Mouse (Mus musculus): ENCODE measurements around the gene Smyd5. TPM values are rescaled to one million over a fixed set of nuclear protein-coding genes. Genes with fewer than 3 reads are reported as not detected.

Smyd5 gene
- polyA plus RNA-seq, 1 experiment from 2014 or later = 60.4 TPM

- ATAC-seq (ENCODE audit: insufficient number of reproducible peaks, low FRiP score, low TSS enrichment, low read depth) = no peak
- Histone ChIP-seq H3K9me3 (ENCODE audit: control insufficient read depth, low read length) (no peaks in the 10 kb centered on the region), H3K27ac (replicated peaks; ENCODE audit: low read depth, low read length) (no peak overlapping the region), H3K4me2 (ENCODE audit: low read depth, severe bottlenecking) (no peak overlapping the region), H3K27me3 (ENCODE audit: control insufficient read depth, insufficient read depth, low read length) (peaks cover 5% of the 10 kb centered on the region), H3K36me3 (ENCODE audit: control insufficient read depth, insufficient read depth, low read length) (no peaks in the 10 kb centered on the region), H3K4me3 (ENCODE audit: low read depth, low read length) (no peak overlapping the region), H3K4me1 (ENCODE audit: control insufficient read depth, insufficient read depth, low read length) (peaks cover 6% of the 10 kb centered on the region), H3K9ac (ENCODE audit: low read length) (no peak overlapping the region)
- DNase-seq (ENCODE audit: low spot score) = no peak
- 89% methylated on average over 3 of the region's 3 CpGs for WGBS
Measured at GRCm38 (mm10) chr6:85475581-85475980, 43.8 kb downstream of the Smyd5 start.

- ATAC-seq (ENCODE audit: insufficient number of reproducible peaks, low FRiP score, low TSS enrichment, low read depth) (peak; percentile 48; the same call in 1 of the 2 replicates), DNase-seq (ENCODE audit: low spot score) (peak; percentile 76)
- WGBS = 23% methylated on average over 10 of the region's 10 CpGs
- H3K9ac ChIP-seq (ENCODE audit: low read length) = no peak overlapping the region
- peaks cover 6% of the 10 kb centered on the region for H3K4me1 ChIP-seq (ENCODE audit: control insufficient read depth, insufficient read depth, low read length)
- H3K27ac ChIP-seq (replicated peaks; ENCODE audit: low read depth, low read length) = no peak overlapping the region
- no peak overlapping the region for H3K4me3 ChIP-seq (ENCODE audit: low read depth, low read length)
- H3K27me3 ChIP-seq (ENCODE audit: control insufficient read depth, insufficient read depth, low read length) = peaks cover 12% of the 10 kb centered on the region
- no peaks in the 10 kb centered on the region for H3K36me3 ChIP-seq (ENCODE audit: control insufficient read depth, insufficient read depth, low read length)
- no peaks in the 10 kb centered on the region for H3K9me3 ChIP-seq (ENCODE audit: control insufficient read depth, low read length)
- no peak overlapping the region for H3K4me2 ChIP-seq (ENCODE audit: low read depth, severe bottlenecking)
Measured at GRCm38 (mm10) chr6:85477366-85477917, 45.7 kb downstream of the Smyd5 start.

- 36% methylated on average over 14 of the region's 14 CpGs for WGBS
- Histone ChIP-seq H3K9ac (ENCODE audit: low read length) (no peak overlapping the region), H3K27me3 (ENCODE audit: control insufficient read depth, insufficient read depth, low read length) (peaks cover 12% of the 10 kb centered on the region), H3K36me3 (ENCODE audit: control insufficient read depth, insufficient read depth, low read length) (no peaks in the 10 kb centered on the region), H3K4me3 (ENCODE audit: low read depth, low read length) (no peak overlapping the region), H3K27ac (replicated peaks; ENCODE audit: low read depth, low read length) (no peak overlapping the region), H3K4me1 (ENCODE audit: control insufficient read depth, insufficient read depth, low read length) (peaks cover 6% of the 10 kb centered on the region), H3K9me3 (ENCODE audit: control insufficient read depth, low read length) (no peaks in the 10 kb centered on the region), H3K4me2 (ENCODE audit: low read depth, severe bottlenecking) (no peak overlapping the region)
- DNase-seq (ENCODE audit: low spot score) (no peak), ATAC-seq (ENCODE audit: insufficient number of reproducible peaks, low FRiP score, low TSS enrichment, low read depth) (no peak)
Measured at GRCm38 (mm10) chr6:85478416-85478815, 46.6 kb downstream of the Smyd5 start.

DNA sequence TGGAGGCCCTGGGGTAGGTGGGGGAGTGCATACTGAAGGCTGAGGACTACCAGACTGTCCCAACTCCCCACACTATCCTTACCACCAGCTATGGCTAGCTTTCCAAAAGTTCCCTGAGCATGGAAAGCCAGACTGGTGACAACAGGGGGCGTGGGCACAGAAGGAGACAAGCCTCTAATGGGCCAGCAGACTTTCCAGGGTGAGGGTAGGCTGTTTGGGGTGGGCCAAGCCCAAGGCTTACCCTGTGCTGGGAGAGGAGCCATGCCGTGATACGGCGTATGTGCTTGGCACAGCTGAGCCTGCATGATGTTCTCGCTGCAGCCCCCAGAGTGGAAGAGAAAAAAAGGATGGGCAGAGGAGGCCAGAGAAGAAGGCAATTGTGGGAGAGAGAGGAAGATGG is 48.2 kb downstream of the Smyd5 start:
- 83% methylated on average over 5 of the region's 5 CpGs for WGBS
- H3K4me3 ChIP-seq (ENCODE audit: low read depth, low read length) = no peak overlapping the region
- peaks cover 27% of the 10 kb centered on the region for H3K27me3 ChIP-seq (ENCODE audit: control insufficient read depth, insufficient read depth, low read length)
- no peak overlapping the region for H3K27ac ChIP-seq (replicated peaks; ENCODE audit: low read depth, low read length)
- H3K36me3 ChIP-seq (ENCODE audit: control insufficient read depth, insufficient read depth, low read length) = no peaks in the 10 kb centered on the region
- H3K9ac ChIP-seq (ENCODE audit: low read length) = no peak overlapping the region
- H3K9me3 ChIP-seq (ENCODE audit: control insufficient read depth, low read length) = no peaks in the 10 kb centered on the region
- no peak for ATAC-seq (ENCODE audit: insufficient number of reproducible peaks, low FRiP score, low TSS enrichment, low read depth)
- no peak for DNase-seq (ENCODE audit: low spot score)
- H3K4me2 ChIP-seq (ENCODE audit: low read depth, severe bottlenecking) = no peak overlapping the region
- H3K4me1 ChIP-seq (ENCODE audit: control insufficient read depth, insufficient read depth, low read length) = peaks cover 15% of the 10 kb centered on the region

- Histone ChIP-seq H3K4me3 (ENCODE audit: low read depth, low read length) (no peak overlapping the region), H3K4me1 (ENCODE audit: control insufficient read depth, insufficient read depth, low read length) (peaks cover 15% of the 10 kb centered on the region), H3K27ac (replicated peaks; ENCODE audit: low read depth, low read length) (no peak overlapping the region), H3K27me3 (ENCODE audit: control insufficient read depth, insufficient read depth, low read length) (peaks cover 31% of the 10 kb centered on the region), H3K9me3 (ENCODE audit: control insufficient read depth, low read length) (no peaks in the 10 kb centered on the region), H3K36me3 (ENCODE audit: control insufficient read depth, insufficient read depth, low read length) (no peaks in the 10 kb centered on the region), H3K9ac (ENCODE audit: low read length) (no peak overlapping the region), H3K4me2 (ENCODE audit: low read depth, severe bottlenecking) (no peak overlapping the region)
- 68% methylated on average over 16 of the region's 16 CpGs for WGBS
- ATAC-seq (ENCODE audit: insufficient number of reproducible peaks, low FRiP score, low TSS enrichment, low read depth) = no peak
- no peak for DNase-seq (ENCODE audit: low spot score)
Measured at GRCm38 (mm10) chr6:85480685-85481084, 48.9 kb downstream of the Smyd5 start.

DNA sequence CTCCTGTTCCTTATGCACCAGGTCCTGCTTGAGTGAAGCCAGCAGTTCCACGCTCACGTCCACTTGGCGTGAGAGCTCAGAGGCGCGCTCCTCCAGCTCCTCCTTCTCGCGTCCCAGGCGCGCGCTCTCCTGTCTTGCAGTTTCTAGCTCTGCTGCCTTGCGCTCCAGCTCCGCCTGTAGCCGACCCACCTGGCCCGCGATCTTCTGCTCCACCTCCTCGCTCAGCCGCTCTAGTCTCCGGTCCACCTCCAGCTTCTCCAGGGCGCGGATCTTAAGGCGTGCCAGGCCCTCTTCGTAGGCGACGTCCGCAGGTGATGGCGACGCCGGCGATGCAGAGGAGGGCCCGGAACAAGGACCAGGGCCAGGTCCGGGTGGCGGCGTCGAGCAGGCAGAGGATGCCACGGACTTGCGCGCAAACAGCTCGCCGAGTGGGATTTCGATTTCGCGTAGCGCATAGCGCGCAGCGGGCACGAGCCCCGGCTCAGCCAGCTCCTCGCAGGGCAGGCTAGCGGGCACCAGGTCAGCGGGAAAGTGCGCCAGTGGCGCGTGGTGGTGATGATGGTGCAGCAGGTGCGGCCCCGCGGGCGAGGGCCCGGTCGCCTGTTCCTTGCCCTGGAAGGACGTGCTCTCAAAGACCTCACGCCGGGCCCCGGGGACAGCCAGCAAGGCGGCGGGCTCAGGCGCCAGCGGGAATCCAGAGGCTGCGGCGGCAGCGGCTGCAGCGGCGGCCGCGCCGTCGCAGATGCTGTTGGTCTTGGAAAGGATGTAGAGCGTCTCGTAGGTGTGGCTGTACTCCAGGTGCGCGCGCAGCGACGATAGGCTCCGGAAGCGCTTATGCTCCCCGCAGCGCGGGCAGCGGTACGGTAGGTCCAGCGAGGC is 52.3 kb downstream of the Smyd5 start:
- Histone ChIP-seq H3K4me3 (ENCODE audit: low read depth, low read length) (peak overlapping the region; percentile 37), H3K9me3 (ENCODE audit: control insufficient read depth, low read length) (no peaks in the 10 kb centered on the region), H3K36me3 (ENCODE audit: control insufficient read depth, insufficient read depth, low read length) (no peaks in the 10 kb centered on the region), H3K4me1 (ENCODE audit: control insufficient read depth, insufficient read depth, low read length) (peaks cover 15% of the 10 kb centered on the region), H3K27ac (replicated peaks; ENCODE audit: low read depth, low read length) (no peak overlapping the region), H3K4me2 (ENCODE audit: low read depth, severe bottlenecking) (peak overlapping the region; percentile 76), H3K27me3 (ENCODE audit: control insufficient read depth, insufficient read depth, low read length) (peaks cover 30% of the 10 kb centered on the region), H3K9ac (ENCODE audit: low read length) (peak overlapping the region; percentile 27; the same call in 1 of the 2 replicates)
- WGBS = 3% methylated on average over 92 of the region's 92 CpGs
- no peak for ATAC-seq (ENCODE audit: insufficient number of reproducible peaks, low FRiP score, low TSS enrichment, low read depth)
- DNase-seq (ENCODE audit: low spot score) = peak; percentile 64

- WGBS = 87% methylated on average over 2 of the region's 2 CpGs
Measured at GRCm38 (mm10) chr6:85485738-85486137, 53.9 kb downstream of the Smyd5 start.

DNA sequence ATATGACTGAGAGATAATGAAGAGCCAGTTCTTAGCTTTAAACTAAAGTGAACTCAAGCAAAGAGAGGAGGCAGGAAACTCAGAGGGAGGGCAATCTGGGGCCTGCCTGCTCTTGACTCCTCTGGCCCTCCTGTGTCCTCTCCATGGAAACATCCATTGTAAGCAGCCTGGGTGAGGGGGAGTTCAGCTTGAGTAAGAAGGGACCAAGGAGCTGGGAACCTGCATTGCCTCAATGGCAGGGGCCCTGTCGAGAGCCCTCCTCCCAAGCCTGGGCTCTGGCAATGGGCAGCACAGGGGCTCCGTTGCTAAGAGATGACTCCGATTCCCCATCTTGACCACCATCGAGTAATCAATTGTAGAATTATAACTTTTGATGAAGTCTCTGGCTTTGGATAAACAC is 56.7 kb downstream of the Smyd5 start:
- H3K27ac ChIP-seq (replicated peaks; ENCODE audit: low read depth, low read length) = no peak overlapping the region; the same call in 1 of the 2 replicates
- H3K9ac ChIP-seq (ENCODE audit: low read length) = no peak overlapping the region
- H3K4me1 ChIP-seq (ENCODE audit: control insufficient read depth, insufficient read depth, low read length) = peaks cover 35% of the 10 kb centered on the region
- no peak overlapping the region for H3K4me2 ChIP-seq (ENCODE audit: low read depth, severe bottlenecking)
- H3K27me3 ChIP-seq (ENCODE audit: control insufficient read depth, insufficient read depth, low read length) = peaks cover 21% of the 10 kb centered on the region
- DNase-seq (ENCODE audit: low spot score) (no peak), ATAC-seq (ENCODE audit: insufficient number of reproducible peaks, low FRiP score, low TSS enrichment, low read depth) (no peak)
- 92% methylated on average over 4 of the region's 4 CpGs for WGBS
- no peaks in the 10 kb centered on the region for H3K9me3 ChIP-seq (ENCODE audit: control insufficient read depth, low read length)
- H3K4me3 ChIP-seq (ENCODE audit: low read depth, low read length) = no peak overlapping the region
- no peaks in the 10 kb centered on the region for H3K36me3 ChIP-seq (ENCODE audit: control insufficient read depth, insufficient read depth, low read length)

More at GRCm38 (mm10) chr6:85485738-85486137, 53.9 kb downstream of the Smyd5 start:
- H3K9ac ChIP-seq (ENCODE audit: low read length) = no peak overlapping the region
- H3K27me3 ChIP-seq (ENCODE audit: control insufficient read depth, insufficient read depth, low read length) = peaks cover 27% of the 10 kb centered on the region
- H3K9me3 ChIP-seq (ENCODE audit: control insufficient read depth, low read length) = no peaks in the 10 kb centered on the region
- H3K4me2 ChIP-seq (ENCODE audit: low read depth, severe bottlenecking) = no peak overlapping the region
- ATAC-seq (ENCODE audit: insufficient number of reproducible peaks, low FRiP score, low TSS enrichment, low read depth) = no peak
- H3K27ac ChIP-seq (replicated peaks; ENCODE audit: low read depth, low read length) = no peak overlapping the region
- peaks cover 30% of the 10 kb centered on the region for H3K4me1 ChIP-seq (ENCODE audit: control insufficient read depth, insufficient read depth, low read length)
- H3K4me3 ChIP-seq (ENCODE audit: low read depth, low read length) = no peak overlapping the region
- no peaks in the 10 kb centered on the region for H3K36me3 ChIP-seq (ENCODE audit: control insufficient read depth, insufficient read depth, low read length)
- DNase-seq (ENCODE audit: low spot score) = no peak

Data from limb, embryonic 11.5 days (tissue).